Mouse (Mus musculus) neutrophil, adult 5-6 weeks (primary cell): ENCODE data around the gene Nav2. TPM values are rescaled to one million over a fixed set of nuclear protein-coding genes. Genes with fewer than 3 reads are reported as not detected.

Experiments used
- ATAC-seq: fragments of 151-379, 151-347 bp; 2 replicates; pipeline ENCODE4 v1.8.0; 2017; ENCODE audit warnings: mild to moderate bottlenecking, moderate TSS enrichment; ENCODE audit not compliant: insufficient number of reproducible peaks, poor library complexity, low FRiP score, severe bottlenecking; ENCODE audit errors: extremely low read depth
- total RNA-seq: library from RNA; stranded (forward); fragments of 200-1000 nt; gene quantifications from 2 replicates; pipeline ENCODE4 v1.2.3, GENCODE M21; 2017

The Nav2 gene
- total RNA-seq, 1 experiment from 2014 or later: 3.1 TPM

DNA sequence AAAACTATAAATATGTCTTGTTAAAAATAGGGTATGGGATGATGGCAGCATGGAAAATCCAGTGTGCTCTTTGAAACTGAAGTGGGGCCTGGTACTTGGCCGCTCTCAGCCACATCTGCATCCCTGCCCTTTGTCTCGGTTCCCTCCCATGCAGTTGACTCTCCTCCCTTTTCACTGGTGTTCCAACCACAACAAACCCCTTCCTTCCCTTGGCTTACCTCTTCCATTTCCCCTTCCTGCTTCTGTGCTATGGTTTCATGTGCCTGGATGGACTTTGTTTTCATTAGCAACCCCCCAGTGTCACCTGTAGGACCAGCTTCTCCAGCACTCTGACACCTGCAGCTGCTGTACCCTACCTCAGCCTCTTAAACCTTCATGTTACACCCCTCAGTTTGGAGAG, 578.8 kb downstream of the Nav2 start:
- no peak for ATAC-seq

DNA sequence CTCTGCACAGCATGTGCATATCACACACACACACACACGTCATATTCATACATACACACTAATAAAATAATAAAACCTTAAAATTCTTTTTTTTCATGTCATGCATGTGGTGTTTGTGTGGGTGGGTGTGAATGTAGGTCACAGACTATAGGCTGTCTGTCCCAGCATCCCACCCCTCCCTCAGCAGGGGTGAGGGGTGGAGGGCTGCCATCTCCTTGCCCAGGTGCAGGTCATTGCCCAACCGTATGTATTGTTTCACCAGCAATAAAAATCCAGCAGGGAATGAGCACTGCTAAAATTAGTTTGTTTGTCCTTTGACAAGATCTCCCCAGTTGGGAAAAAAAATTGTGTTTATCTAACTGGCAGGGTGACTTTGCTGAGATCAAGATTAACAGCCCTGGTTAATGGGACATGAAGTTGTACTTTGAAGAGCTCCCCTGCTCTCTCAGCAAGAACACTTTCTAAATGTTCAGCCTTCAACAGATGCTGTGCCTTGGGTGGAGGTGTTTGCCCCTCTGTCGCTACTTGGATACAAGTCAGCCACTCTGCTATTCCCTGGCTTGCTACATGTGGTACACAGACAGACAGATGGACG, 580.1 kb downstream of the Nav2 start:
- no peak for ATAC-seq

DNA sequence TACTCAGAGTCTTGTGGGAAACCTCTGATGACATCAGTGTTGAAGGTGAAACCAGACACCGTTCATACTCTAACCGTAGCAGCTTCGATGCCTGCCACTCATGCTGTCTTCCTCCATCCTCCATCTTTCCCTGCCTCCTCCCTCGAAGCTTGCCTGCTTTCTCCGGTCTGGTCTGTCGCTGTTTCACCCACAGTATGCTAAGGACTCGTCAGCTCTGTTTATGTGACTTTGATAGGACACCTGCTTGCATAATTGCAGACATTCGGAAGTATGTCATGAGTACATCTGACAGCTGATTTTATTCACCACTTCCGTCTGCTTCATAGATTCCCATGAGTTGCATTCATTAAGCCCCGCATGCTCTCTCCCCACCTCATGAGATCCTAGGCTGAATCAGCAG, 582.3 kb downstream of the Nav2 start:
- ATAC-seq: no peak

- ATAC-seq: no peak
These were observed 584.1 kb downstream of the Nav2 start for GRCm38 (mm10) chr7:49492622-49493021.

- ATAC-seq: no peak; the same call in 1 of the 2 replicates
These were observed 584.7 kb downstream of the Nav2 start for GRCm38 (mm10) chr7:49493210-49493609.

DNA sequence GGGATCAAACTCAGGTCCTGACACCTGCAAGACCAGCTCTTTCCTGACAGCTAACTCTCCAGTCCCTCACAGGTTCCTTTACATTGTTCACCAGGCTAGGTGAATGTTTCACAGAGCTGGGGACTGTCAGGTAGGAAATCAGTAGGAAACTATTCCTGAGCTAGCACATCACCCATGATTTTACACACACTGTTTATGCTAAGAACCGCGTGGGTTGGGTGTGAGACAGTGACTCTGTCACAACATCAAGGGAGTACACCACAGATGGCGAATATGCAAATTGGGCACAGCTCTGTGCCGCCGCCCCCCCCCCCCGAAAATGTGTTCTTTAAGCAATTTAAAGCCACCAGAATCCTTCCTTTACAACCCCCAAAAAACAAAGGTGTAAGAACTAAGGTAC, 586.1 kb downstream of the Nav2 start:
- no peak for ATAC-seq

GRCm38 (mm10) chr7:49496111-49496510, 587.6 kb downstream of the Nav2 start:
- ATAC-seq: no peak

GRCm38 (mm10) chr7:49496766-49497425, 588.4 kb downstream of the Nav2 start:
- no peak; the same call in 1 of the 2 replicates for ATAC-seq

- ATAC-seq: no peak
These were observed 588.9 kb downstream of the Nav2 start for GRCm38 (mm10) chr7:49497426-49497892.

DNA sequence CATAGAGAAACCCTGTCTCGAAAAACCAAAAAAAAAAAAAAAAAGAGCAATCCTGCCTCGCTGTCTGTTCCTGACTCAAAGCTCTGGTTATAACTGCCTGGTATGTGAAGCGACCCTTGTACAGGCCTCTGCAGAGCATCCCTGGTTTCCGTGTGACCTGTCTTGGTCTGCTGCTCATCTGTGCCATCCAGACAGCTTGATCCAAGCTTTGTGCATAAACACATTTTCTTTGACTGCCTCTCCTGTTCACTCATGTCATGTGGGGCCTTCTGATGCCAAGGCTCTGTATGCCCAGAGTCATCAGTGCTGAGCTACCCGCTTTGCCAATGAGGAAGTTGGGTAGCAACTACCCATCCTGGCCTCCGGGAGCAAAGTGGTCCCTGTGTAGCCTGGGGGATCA, 591.1 kb downstream of the Nav2 start:
- no peak for ATAC-seq

DNA sequence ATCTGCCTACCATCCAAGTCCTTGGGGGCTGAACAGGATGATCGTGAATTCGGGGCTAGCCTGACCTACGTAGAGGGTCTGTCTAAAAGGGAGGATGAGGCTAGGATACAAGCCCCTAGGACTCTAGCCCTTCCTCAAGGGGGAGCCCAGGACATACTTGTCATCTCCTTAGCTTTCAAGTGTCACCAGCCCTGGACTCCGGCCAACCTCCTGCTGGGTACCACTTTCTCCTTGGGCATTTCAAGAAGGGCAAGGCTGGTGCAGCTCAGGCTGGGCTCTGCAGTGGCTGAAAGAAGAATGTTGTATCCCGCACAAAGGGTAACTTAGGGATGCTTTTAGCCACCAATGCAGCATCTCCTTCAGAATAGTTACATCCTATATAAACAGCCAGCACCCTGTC, 592.4 kb downstream of the Nav2 start:
- ATAC-seq: no peak

- no peak for ATAC-seq
These were observed 594.9 kb downstream of the Nav2 start for GRCm38 (mm10) chr7:49503419-49503818.

GRCm38 (mm10) chr7:49503881-49504280, 595.4 kb downstream of the Nav2 start:
- ATAC-seq: no peak

GRCm38 (mm10) chr7:49504297-49504696, 595.8 kb downstream of the Nav2 start:
- no peak for ATAC-seq

DNA sequence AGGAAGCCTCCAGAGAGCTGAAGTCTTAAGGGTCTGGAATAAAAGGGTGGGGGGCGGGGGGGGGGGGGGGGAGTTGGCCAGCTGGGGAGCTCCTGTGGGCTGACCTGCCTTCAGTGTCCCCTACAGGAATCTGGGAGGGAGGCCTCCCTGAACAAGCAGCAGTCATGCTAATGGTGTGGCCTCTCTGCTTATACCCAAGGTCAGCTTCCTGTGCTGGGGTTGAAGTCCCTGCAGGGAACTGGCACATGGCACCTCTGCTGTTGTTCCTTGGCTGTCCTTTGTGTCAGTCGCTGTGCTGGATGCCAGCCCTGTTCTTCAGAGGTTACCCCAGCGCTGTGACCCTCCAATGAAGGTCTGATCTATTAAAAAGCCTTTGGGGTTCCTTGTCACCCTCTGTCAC, 596.5 kb downstream of the Nav2 start:
- no peak for ATAC-seq

DNA sequence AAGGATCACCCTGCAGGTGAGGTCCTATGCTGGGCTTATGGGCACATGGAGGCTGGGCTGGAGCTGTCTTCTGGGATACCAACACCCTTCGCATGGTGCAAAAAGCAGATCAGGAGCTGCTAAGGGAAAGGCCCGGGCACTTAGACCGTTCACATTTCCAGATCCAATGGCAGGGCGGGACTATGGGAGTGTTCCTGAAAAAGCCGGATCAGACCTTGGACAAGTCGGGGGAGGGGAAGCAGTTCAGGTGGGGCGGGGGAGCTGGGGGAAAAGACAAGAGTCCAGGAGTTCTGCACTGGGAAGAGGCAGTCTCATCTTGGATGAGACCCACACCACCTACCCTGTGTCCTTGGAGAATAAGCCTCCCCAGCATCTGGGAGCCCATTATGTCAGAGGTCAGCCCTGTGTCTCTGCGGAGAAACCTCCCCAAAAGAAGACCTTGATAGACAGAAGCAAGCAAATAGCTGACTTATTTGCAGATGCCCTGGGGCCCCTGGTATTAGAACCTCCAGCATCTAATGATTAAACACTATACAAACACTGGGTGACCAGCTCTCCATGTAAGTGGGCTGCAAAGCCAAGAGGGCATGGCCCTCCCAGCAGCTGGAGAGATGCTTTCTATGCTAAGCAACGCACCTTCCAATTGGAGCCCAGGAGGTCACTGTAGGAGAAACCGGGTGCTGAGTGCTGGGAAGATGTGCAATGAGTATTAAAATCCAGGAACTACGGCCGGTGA, 597.7 kb downstream of the Nav2 start:
- ATAC-seq: no peak

GRCm38 (mm10) chr7:49507943-49508506, 599.5 kb downstream of the Nav2 start:
- ATAC-seq: no peak

DNA sequence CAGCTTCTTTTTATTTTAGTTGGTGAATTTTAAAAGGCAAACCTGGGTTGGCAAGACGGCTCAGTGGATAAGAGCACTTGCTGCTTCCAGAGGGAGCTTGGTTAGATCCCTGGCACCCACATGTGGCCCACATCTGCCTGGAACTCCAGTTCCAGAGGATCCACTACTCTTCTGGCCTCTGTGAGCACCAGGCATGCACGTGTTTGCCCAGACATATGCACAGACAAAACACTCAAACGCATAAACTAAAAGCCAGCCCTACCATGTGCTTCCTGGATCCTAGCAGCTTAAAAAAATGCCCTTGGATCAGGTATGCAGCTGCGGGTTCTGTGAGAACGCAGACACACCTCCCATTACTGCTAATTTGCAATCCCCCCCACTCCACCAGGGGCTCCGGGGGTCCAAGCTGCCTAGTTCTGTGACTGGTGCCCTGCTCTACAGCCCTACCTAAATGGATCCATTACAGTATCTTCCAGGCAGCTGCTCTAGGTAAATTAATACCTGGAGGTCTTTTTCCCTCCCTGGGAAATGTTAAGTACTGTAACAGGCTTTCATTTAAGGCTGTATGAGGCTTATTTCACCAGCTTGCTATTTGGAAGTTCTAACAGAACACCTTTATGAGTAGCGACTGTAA, 603.4 kb downstream of the Nav2 start:
- ATAC-seq: no peak

- no peak for ATAC-seq
These were observed 605.4 kb downstream of the Nav2 start for GRCm38 (mm10) chr7:49513763-49514437.
